Mouse (Mus musculus) fibroblast of lung, adult 2 months (primary cell): ENCODE measurements around the gene Shroom3.

Experiments
- DNase-seq: peaks from one replicate; pipeline ENCODE4 v3.0.0-alpha.2; 2011; ENCODE audit warnings: low read depth

The Shroom3 gene

GRCm38 (mm10) chr5:93005815-93006341, 322.6 kb downstream of the Shroom3 start:
- no peak for DNase-seq

DNA sequence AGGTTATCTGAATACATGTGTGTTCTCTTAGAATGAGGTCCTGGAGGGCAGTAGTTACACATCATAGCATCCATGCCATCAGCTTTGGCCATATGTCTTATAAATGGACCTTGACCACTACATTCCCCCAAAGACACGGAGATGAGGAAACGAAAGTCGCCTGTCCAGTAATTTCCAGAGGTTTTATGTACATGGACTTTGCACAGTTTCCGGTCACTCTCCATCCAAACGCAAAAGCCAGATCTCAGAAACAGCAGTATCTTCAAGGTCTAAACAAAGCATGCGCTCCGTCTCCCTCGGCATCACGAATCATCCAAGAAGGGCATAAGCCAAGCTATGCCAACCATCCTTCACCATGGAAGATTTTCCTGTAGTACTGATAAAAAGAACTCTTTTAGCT, 325.0 kb downstream of the Shroom3 start:
- no peak for DNase-seq
